Mouse (Mus musculus) cerebellum, adult 2 months (tissue): Measurements from ENCODE around the gene Rapgef1. TPM values are rescaled to one million over a fixed set of nuclear protein-coding genes. Genes with fewer than 3 reads are reported as not detected.

Experiments used
- DNase-seq, 2 experiments: peaks; one replicate each; pipeline ENCODE4 v3.0.0; 2021
- H3K27ac ChIP-seq: fragments of 200-500 bp; 2 replicates; pipeline ENCODE4 v1.5.1; 2012; ENCODE audit warnings: low read length, control low read depth, inconsistent platforms; ENCODE audit not compliant: insufficient read depth
- H3K27me3 ChIP-seq: fragments of 200-500 bp; 2 replicates; pipeline ENCODE4 v1.6.1; 2012; ENCODE audit warnings: inconsistent platforms, mild to moderate bottlenecking, low read length, moderate library complexity; ENCODE audit not compliant: control insufficient read depth, insufficient read depth
- H3K4me1 ChIP-seq: fragments of 200-500 bp; 2 replicates; pipeline ENCODE4 v1.6.1; 2011; ENCODE audit warnings: low read length; ENCODE audit not compliant: control insufficient read depth, insufficient read depth
- H3K4me3 ChIP-seq: fragments of 200-500 bp; replicated peaks from 2 replicates; pipeline ENCODE3; 2011; ENCODE audit warnings: mild to moderate bottlenecking, low read depth, low read length, control low read depth; ENCODE audit not compliant: insufficient read depth
- CTCF ChIP-seq: fragments of 200-500 bp; IDR thresholded peaks from 2 replicates; pipeline ENCODE4 v1.5.1; 2011; ENCODE audit warnings: low read depth, mild to moderate bottlenecking, control low read depth, low read length, moderate library complexity, borderline replicate concordance; ENCODE audit not compliant: insufficient read depth
- POLR2A ChIP-seq: fragments of 200-500 bp; IDR thresholded peaks from 2 replicates; pipeline ENCODE4 v1.6.1; 2011; ENCODE audit warnings: low read length, control low read depth, borderline replicate concordance; ENCODE audit not compliant: insufficient read depth
- WGBS: fragments of 180-500 bp; shearing (Covaris S2); methylation state at CpG from one replicate; pipeline ENCODE4 v1.1.7; 2018; 5-methylcytosine and 5-hydroxymethylcytosine counted together
- polyA plus RNA-seq: library from polyadenylated mRNA; depleted of rRNA; stranded (reverse); fragments of >200 nt; gene quantifications from 2 replicates; pipeline ENCODE4 v1.2.3, GENCODE M21; 2012

Gene Rapgef1
- polyA plus RNA-seq, 1 experiment, result 72.6 TPM

DNA sequence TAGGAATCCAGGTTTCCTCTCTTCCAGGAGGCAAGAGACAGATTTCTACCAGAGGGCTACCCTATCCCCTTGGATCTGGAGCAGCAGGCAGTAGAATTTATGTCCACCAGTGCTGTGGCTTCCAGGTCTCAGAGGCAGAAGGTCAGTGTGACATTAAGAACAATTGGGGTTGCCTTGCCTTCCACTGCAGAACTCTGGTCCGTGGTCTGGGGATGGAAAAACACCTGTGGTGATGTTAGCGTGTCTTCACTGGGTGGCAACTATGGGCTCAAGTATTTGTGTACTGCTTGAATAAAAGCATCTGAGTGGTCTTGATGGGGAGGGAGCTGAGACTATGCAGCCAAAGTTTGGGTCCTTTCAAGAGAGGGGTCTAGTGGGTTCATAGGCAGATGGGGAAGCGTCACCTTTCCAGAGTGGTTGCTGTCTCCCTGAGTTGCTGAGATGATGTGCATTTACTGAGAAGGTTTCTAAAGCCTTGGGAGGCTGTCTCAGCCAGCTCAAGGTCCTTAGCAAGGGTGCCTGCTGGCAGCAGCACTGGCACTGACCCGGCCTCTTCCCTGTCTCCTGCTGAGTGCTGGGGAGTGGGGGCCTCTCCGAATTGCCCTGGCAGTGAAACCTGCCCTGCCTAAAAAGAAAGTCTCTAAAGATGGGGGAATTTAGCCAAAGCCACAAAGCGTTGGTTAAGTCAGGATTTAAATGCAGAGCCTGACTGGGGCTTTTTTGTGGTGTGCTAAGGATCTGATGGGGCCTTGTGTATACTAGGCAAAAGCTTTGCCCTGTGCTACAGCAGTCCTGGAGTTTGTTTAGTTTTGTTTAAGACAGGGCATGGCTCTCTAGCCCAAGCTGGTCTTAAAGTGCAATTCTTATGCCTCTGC lies 60.4 kb downstream of the Rapgef1 start:
- TF ChIP-seq POLR2A, result no peak
- TF ChIP-seq CTCF, result no peak
- Histone ChIP-seq H3K4me3 (no peak overlapping the region), H3K27me3 (no peaks in the 10 kb centered on the region), H3K27ac (no peak overlapping the region), H3K4me1 (peaks cover 3% of the 10 kb centered on the region; the same call in 1 of the 2 replicates)
- DNase-seq, result no peak
- WGBS, result 55% methylated on average over 6 of the region's 6 CpGs

DNA sequence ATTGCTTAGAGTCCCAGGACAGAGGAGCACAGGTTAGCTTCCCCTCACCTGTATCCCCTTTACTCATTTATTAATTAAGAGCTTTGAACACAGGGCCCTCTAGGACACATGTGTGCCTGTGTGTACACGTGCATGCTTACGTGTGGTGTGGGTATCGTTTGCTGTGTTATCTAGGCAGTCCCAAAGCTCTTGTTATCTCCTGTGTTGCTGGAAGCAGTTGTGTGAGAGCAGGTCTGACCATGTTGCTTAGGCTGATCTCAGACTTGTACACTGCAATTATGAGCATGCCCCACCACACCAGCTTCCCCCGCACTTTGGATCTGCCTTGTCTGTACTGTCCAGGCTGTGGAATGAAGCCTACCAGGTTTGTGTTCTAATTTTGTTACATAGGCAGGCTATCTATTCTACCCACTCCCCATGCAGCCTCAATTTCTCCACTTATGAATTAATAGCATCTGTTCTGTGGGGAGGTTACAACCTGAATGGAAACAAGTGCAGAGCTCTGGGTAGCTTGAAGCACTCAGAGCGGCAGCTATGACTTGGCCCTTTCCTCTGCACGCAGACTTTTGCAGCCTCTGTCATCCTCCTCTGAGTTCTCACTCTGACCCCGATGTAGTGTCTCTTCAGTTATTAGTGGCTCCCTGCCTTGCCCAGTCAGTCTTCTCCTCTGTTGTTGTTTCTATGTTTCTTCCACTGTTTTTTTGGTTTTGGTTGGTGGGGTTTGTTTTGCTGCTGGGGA lies 63.9 kb downstream of the Rapgef1 start:
- peaks cover 17% of the 10 kb centered on the region for H3K4me1 ChIP-seq
- TF ChIP-seq POLR2A (no peak), CTCF (no peak)
- DNase-seq, result no peak
- no peak overlapping the region for H3K27ac ChIP-seq
- 93% methylated on average over 7 of the region's 7 CpGs for WGBS
- H3K27me3 ChIP-seq, result no peaks in the 10 kb centered on the region
- no peak overlapping the region for H3K4me3 ChIP-seq

DNA sequence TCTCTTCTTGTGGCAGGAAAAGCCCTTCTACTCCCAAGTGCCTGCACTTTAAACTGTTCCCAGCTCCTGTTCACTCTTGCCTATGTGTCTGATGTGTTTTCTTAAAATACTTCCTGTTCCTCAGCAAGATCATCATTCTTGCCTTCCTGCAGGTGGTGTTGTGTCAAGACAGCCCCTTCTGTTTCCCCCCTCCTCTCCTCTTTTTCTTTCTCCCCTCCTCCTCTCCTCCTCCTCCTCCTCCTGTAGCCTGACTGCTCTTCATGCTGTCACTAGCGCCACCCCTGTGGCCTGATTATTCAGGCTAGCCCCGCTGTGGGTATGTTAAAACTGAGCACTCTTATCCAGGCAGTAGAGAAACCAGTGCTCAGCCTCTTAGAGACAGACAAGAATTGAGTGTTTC lies 65.0 kb downstream of the Rapgef1 start:
- Histone ChIP-seq H3K27ac (0 out of 2 replicates have a peak overlapping the region, but pooled peaks have one; percentile 8), H3K4me3 (no peak overlapping the region), H3K4me1 (peaks cover 17% of the 10 kb centered on the region), H3K27me3 (no peaks in the 10 kb centered on the region)
- DNase-seq, result no peak
- WGBS, result 50% methylated on average over 2 of the region's 2 CpGs
- no peak for TF ChIP-seq POLR2A
- TF ChIP-seq CTCF, result no peak

DNA sequence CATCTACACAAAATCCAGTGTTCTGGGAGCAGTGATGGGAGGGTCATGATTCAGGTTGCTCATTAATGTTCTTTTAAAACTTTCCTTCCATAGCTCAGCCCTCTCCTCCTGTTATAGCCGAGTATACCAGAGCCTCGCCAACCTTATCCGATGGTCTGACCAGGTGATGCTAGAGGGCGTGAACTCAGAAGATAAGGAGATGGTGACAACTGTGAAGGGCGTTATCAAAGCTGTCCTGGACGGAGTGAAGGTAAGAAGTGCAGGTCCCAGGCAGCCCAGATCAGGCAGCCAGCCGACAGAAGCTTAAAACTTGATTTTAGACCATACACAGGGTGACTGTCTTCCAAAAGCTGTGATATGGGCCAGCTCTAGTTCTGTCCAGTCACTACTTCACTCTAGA lies 69.5 kb downstream of the Rapgef1 start:
- WGBS, result 95% methylated on average over 7 of the region's 7 CpGs
- Histone ChIP-seq H3K27me3 (no peaks in the 10 kb centered on the region), H3K27ac (no peak overlapping the region), H3K4me1 (peaks cover 14% of the 10 kb centered on the region), H3K4me3 (no peak overlapping the region)
- TF ChIP-seq POLR2A (no peak), CTCF (no peak)
- no peak for DNase-seq

DNA sequence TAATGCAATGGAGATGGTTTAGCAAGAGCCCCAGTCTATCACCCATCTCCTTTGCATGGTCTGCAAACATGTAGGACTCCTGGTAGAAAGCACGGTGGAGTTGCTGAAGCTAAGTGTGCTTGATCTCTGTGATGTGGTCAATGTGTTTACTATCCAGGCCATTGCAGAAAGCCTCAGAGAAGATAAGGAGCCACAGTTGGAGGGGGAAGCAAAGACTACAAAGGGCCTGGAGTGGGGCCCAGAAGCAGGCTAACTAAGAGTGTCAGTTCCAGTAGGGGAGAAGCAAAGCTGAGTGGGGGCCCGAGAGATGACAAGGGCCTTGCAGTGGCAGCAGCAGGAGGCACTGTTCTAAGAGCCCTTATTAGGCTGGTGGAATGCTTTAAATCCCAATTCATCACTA lies 70.0 kb downstream of the Rapgef1 start:
- no peak for DNase-seq
- TF ChIP-seq POLR2A (no peak), CTCF (no peak)
- 84% methylated on average over 2 of the region's 2 CpGs for WGBS
- no peak overlapping the region for H3K27ac ChIP-seq
- no peaks in the 10 kb centered on the region for H3K27me3 ChIP-seq
- H3K4me3 ChIP-seq, result no peak overlapping the region
- H3K4me1 ChIP-seq, result peaks cover 14% of the 10 kb centered on the region

DNA sequence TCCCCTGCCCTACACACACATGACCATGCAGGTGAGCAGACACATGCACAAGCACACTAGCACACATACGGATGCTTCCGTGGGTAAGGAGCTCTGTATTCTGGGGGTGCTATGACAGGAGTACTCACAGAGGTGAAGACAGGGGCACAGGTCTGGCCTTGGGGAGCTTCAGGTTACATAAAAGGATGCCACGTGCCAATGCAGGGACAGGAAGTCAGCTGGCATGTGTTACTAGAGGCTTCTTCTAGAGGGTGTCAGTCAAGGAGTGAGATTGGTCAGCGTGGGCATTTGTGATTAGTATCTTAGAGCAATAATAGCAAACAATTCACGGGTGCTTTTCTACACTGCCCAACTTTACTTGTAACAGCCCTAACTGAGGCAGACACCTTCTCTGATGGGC lies 71.5 kb downstream of the Rapgef1 start:
- no peak for DNase-seq
- TF ChIP-seq POLR2A (no peak), CTCF (no peak)
- Histone ChIP-seq H3K27ac (no peak overlapping the region), H3K27me3 (no peaks in the 10 kb centered on the region), H3K4me1 (peaks cover 4% of the 10 kb centered on the region; the same call in 1 of the 2 replicates), H3K4me3 (no peak overlapping the region)
- WGBS, result 82% methylated on average over 5 of the region's 5 CpGs

DNA sequence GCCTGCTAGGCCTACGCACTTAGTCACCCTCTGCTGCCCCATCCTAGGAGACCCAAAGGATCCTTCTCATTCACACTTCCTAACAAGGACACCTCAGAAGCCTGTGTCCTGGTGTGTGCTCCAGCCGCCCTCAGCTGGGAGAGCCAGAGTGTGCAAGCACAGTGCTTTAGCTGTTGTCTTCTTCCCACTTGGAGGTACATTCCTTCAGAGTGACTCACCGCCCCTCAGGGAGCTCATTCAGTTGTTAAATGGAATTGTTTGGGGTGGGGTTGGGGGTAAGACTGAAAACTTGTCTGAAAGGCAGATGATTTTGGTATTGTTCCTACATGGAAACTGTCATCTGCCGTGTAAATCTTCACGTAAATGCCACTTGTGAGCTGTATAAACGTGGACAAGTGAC lies 72.0 kb downstream of the Rapgef1 start:
- no peak overlapping the region for H3K4me3 ChIP-seq
- DNase-seq, result no peak
- WGBS, result 71% methylated on average over 6 of the region's 6 CpGs
- no peaks in the 10 kb centered on the region for H3K27me3 ChIP-seq
- no peak overlapping the region for H3K27ac ChIP-seq
- TF ChIP-seq POLR2A (no peak), CTCF (no peak)
- no peaks in the 10 kb centered on the region for H3K4me1 ChIP-seq

DNA sequence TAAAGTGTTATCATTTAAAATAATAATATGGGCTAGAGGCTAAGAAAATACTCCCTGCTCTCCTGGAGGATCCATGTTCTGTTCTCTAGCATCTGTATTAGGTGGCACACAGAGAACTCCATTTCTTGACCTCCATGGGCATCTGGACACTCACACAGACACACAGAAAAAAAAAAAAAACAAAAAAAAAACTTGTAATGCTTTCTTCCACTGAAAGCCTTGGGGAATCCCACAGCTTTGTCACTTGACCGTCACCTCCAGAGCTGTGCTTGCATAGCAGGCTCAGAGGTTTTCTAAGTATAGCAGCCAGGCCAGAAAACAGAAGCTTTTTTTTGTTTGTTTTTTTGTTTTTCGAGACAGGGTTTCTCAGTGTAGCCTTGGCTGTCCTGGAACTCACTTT lies 72.7 kb downstream of the Rapgef1 start:
- no peak overlapping the region for H3K4me3 ChIP-seq
- no peaks in the 10 kb centered on the region for H3K4me1 ChIP-seq
- TF ChIP-seq POLR2A, result no peak
- TF ChIP-seq CTCF, result no peak
- no peak overlapping the region for H3K27ac ChIP-seq
- DNase-seq, result no peak
- WGBS, result 98% methylated on average over 2 of the region's 2 CpGs
- no peaks in the 10 kb centered on the region for H3K27me3 ChIP-seq
